Mouse (Mus musculus): Measurements from ENCODE around the gene Sephs1. TPM values are rescaled to one million over a fixed set of nuclear protein-coding genes. Genes with fewer than 3 reads are reported as not detected.
"Not testable (repeated sequence)": the region's sequence is repeated elsewhere in the genome, so short reads cannot be mapped to it uniquely, and the experiment has no call there.

The Sephs1 gene
- polyA plus RNA-seq, 1 experiment from 2014 or later: 45.3 TPM

DNA sequence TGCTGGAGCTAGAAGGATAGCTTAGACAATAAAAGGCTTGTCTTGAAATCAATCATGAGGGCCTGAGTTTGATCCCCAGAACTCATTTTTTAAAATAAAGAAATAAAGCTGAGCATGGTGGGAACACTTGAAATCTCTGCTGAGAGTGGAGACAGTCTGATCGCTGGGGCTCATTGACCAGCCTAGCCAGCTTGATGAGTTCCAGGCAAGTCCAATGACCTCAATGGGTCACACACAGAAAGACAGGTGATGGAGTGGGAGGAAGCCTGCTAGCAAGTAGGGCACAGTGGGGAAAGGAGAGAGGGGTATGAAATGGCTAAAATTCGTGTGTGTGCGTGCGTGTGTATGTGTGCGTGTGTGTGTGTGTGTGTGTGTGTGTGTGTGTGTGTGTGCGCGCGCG is 53.2 kb downstream of the Sephs1 start:
- H3K27ac ChIP-seq (replicated peaks): no peak overlapping the region
- no peak for ATAC-seq (ENCODE audit: extremely low read depth, insufficient number of reproducible peaks, low FRiP score, low TSS enrichment)
- no peak overlapping the region for H3K4me2 ChIP-seq
- no peaks in the 10 kb centered on the region for H3K27me3 ChIP-seq (replicated peaks)
- H3K36me3 ChIP-seq: peaks cover 76% of the 10 kb centered on the region
- no peak overlapping the region for H3K4me3 ChIP-seq
- H3K9ac ChIP-seq: no peak overlapping the region
- WGBS: 91% methylated on average over 9 of the region's 9 CpGs
- H3K4me1 ChIP-seq: no peaks in the 10 kb centered on the region
- no peaks in the 10 kb centered on the region for H3K9me3 ChIP-seq

DNA sequence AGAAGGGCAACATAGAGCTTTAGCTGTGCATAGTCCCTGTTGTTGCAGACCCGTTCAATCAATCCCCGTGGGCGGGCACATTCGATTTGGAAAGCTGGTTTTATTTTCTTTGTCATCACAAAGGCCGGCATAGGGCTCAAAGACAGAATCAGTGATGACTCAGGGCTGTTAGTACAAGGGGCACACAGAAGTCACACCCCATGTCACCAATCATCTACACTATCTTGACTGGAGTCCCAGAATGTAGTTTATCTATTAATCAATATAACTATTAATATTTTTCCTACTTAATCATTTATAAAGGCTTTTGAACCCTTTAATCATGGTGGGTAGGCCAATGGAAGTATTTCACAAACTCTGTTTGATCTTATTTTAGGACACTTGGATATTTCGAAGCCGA is 56.6 kb downstream of the Sephs1 start:
- H3K4me3 ChIP-seq: no peak overlapping the region
- no peak overlapping the region for H3K9ac ChIP-seq
- no peak overlapping the region for H3K27ac ChIP-seq (replicated peaks)
- ATAC-seq (ENCODE audit: extremely low read depth, insufficient number of reproducible peaks, low FRiP score, low TSS enrichment): no peak
- H3K27me3 ChIP-seq (replicated peaks): no peaks in the 10 kb centered on the region
- H3K4me2 ChIP-seq: no peak overlapping the region
- H3K36me3 ChIP-seq: peaks cover 68% of the 10 kb centered on the region
- H3K4me1 ChIP-seq: no peaks in the 10 kb centered on the region
- no peaks in the 10 kb centered on the region for H3K9me3 ChIP-seq
- WGBS: 89% methylated on average over 7 of the region's 7 CpGs

DNA sequence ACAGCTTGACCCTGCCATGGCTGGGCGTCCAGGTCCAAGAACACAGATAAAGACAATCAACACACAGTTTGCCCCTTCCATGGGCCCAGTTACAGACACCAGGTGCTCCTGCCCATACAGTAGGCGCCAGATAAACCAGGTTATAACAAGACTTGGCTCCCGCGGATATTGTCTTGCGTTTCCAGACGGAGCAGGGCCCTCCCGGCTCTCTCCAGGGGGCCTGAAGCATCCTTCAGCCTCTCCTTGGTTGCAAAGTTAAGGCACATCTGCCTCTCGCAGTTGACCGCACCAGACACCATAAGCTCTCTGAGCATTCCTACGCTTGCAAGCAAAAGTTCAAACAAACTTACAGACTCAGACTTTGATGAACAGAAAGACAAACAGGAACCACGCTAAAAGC is 59.5 kb downstream of the Sephs1 start:
- no peak overlapping the region for H3K4me2 ChIP-seq
- no peak overlapping the region for H3K4me3 ChIP-seq
- peaks cover 10% of the 10 kb centered on the region for H3K9me3 ChIP-seq
- ATAC-seq (ENCODE audit: extremely low read depth, insufficient number of reproducible peaks, low FRiP score, low TSS enrichment): no peak
- peaks cover 54% of the 10 kb centered on the region for H3K36me3 ChIP-seq
- H3K27ac ChIP-seq (replicated peaks): no peak overlapping the region
- no peaks in the 10 kb centered on the region for H3K27me3 ChIP-seq (replicated peaks)
- 86% methylated on average over 11 of the region's 11 CpGs for WGBS
- no peak overlapping the region for H3K9ac ChIP-seq
- H3K4me1 ChIP-seq: no peaks in the 10 kb centered on the region

DNA sequence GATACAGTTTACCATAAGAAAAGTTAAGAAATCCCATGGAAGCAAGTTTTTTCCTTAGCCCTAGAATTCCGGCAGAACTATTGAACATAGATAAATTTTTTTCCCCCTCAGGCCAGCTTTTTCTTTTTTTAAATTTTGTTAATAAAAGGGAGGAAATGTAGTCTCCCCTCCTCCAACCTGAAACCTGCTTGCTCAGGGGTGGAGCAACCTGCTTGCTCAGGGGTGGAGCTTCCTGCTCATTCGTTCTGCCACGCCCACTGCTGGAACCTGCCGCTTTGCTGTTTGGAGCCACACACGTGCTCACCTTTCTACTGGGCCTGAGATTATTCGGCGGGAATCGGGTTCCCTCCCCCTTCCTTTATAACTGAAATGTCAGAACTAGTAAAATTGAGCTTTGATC is 68.3 kb downstream of the Sephs1 start:
- not testable (repeated sequence) for H3K36me3 ChIP-seq; H3K9me3 ChIP-seq; H3K4me2 ChIP-seq; H3K27me3 ChIP-seq (replicated peaks); H3K4me3 ChIP-seq; ATAC-seq (ENCODE audit: extremely low read depth, insufficient number of reproducible peaks, low FRiP score, low TSS enrichment); H3K27ac ChIP-seq (replicated peaks); H3K9ac ChIP-seq; H3K4me1 ChIP-seq
- 85% methylated on average over 6 of the region's 8 CpGs for WGBS

DNA sequence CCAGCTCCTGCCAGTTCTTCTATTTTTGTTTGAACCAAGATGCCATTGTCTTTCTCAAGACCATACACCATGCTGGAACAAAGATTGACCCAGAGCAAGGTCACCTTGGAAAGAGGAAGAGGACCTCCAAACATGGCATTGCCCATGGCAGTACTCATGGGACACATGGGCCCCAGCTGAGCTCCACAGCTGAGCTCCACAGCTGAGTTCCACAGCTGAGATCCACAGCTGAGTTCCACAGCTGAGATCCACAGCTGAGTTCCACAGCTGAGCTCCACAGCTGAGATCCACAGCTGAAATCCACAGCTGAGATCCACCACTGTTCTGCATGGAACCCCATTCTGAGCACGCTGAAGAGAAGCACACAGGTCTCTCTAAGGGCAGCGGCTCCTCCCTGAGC is 69.6 kb downstream of the Sephs1 start:
- H3K4me2 ChIP-seq: no peak overlapping the region
- no peaks in the 10 kb centered on the region for H3K27me3 ChIP-seq (replicated peaks)
- H3K4me1 ChIP-seq: no peaks in the 10 kb centered on the region
- no peaks in the 10 kb centered on the region for H3K36me3 ChIP-seq
- 83% methylated on average over 2 of the region's 2 CpGs for WGBS
- no peak for ATAC-seq (ENCODE audit: extremely low read depth, insufficient number of reproducible peaks, low FRiP score, low TSS enrichment)
- H3K4me3 ChIP-seq: no peak overlapping the region
- no peak overlapping the region for H3K9ac ChIP-seq
- H3K9me3 ChIP-seq: no peaks in the 10 kb centered on the region
- H3K27ac ChIP-seq (replicated peaks): no peak overlapping the region

DNA sequence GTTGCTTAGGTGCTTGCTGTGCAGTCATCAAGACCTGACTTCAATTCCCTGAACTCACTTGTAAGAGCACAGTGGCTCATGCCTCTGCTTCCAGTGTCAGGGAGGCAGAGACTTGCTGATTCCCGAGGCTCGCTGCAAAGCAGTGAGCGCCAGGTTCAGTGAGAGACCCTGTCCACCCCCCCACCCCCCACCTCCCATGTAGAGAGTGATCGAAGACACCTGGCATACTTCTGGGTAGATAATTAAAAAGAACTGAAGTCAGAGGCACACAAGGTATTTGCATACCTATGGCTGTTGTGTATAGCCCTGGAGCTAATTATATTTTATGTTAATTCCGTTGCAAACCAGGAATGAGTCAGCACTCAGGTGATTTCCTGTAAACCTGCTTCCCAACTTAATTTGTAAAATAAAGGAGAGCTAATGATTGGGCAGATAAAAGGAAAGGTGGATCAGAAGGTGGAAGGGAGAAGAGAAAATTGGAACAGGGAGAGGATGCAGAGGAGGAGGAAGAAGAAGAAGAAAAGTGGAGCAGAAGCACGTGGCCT is 72.9 kb downstream of the Sephs1 start:
- no peaks in the 10 kb centered on the region for H3K27me3 ChIP-seq (replicated peaks)
- no peaks in the 10 kb centered on the region for H3K4me1 ChIP-seq
- H3K27ac ChIP-seq (replicated peaks): no peak overlapping the region
- no peak overlapping the region for H3K4me2 ChIP-seq
- no peak for ATAC-seq (ENCODE audit: extremely low read depth, insufficient number of reproducible peaks, low FRiP score, low TSS enrichment)
- H3K9ac ChIP-seq: no peak overlapping the region
- H3K4me3 ChIP-seq: no peak overlapping the region
- H3K36me3 ChIP-seq: no peaks in the 10 kb centered on the region
- no peaks in the 10 kb centered on the region for H3K9me3 ChIP-seq
- WGBS: 82% methylated on average over 6 of the region's 6 CpGs

DNA sequence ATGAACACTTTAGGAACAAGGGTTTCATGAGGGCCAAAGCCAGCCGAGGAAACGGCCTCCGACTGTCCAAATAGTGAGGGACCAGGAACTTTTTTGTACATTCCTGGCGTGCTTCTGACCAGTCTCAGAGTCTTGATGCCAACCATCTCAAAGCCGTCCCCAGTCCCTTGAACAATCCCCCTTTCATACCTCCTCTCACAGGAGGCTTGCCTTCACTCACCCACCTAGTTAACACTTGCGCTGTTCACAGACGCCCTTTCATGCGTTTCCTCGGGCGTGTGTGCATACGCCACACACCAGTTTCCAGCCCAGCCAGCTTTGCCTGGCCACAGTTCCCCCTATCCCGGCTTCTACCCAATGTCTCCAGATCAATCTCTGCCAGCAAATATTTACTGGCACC is 76.7 kb downstream of the Sephs1 start:
- Histone ChIP-seq H3K9ac (no peak overlapping the region), H3K36me3 (no peaks in the 10 kb centered on the region), H3K27me3 (replicated peaks) (no peaks in the 10 kb centered on the region), H3K4me2 (no peak overlapping the region), H3K27ac (replicated peaks) (no peak overlapping the region), H3K9me3 (no peaks in the 10 kb centered on the region), H3K4me3 (no peak overlapping the region), H3K4me1 (no peaks in the 10 kb centered on the region)
- ATAC-seq (ENCODE audit: extremely low read depth, insufficient number of reproducible peaks, low FRiP score, low TSS enrichment): no peak
- WGBS: 86% methylated on average over 12 of the region's 12 CpGs

Other genes with a start within 250 kb of the Sephs1 start
- gene Prpf18, start 229.5 kb upstream of the Sephs1 start, polyA plus RNA-seq (2015; fragmentation: Nextera tagmentation; extraction: Ambion mirVana): 26.2 and 27.9 TPM in 2 replicates
- gene Bend7, start 163.7 kb upstream of the Sephs1 start, polyA plus RNA-seq (2015; fragmentation: Nextera tagmentation; extraction: Ambion mirVana): 1.9 and 2.0 TPM in 2 replicates
- 134 and 148 TPM in 2 replicates for gene Phyh, start 37.5 kb downstream of the Sephs1 start, polyA plus RNA-seq (2015; fragmentation: Nextera tagmentation; extraction: Ambion mirVana)
- gene Ucma, start 94.6 kb downstream of the Sephs1 start, polyA plus RNA-seq (2015; fragmentation: Nextera tagmentation; extraction: Ambion mirVana): not detected in 2 replicates
- gene Mcm10, start 131.2 kb downstream of the Sephs1 start, polyA plus RNA-seq (2015; fragmentation: Nextera tagmentation; extraction: Ambion mirVana): 16.6 and 17.3 TPM in 2 replicates
- gene Optn, start 182.5 kb downstream of the Sephs1 start, polyA plus RNA-seq (2015; fragmentation: Nextera tagmentation; extraction: Ambion mirVana): 13.0 TPM in 2 replicates

Measured in heart, embryonic 13.5 days (tissue).